Mouse (Mus musculus): Measurements from ENCODE around the gene Tmem234.

Tmem234 gene

DNA sequence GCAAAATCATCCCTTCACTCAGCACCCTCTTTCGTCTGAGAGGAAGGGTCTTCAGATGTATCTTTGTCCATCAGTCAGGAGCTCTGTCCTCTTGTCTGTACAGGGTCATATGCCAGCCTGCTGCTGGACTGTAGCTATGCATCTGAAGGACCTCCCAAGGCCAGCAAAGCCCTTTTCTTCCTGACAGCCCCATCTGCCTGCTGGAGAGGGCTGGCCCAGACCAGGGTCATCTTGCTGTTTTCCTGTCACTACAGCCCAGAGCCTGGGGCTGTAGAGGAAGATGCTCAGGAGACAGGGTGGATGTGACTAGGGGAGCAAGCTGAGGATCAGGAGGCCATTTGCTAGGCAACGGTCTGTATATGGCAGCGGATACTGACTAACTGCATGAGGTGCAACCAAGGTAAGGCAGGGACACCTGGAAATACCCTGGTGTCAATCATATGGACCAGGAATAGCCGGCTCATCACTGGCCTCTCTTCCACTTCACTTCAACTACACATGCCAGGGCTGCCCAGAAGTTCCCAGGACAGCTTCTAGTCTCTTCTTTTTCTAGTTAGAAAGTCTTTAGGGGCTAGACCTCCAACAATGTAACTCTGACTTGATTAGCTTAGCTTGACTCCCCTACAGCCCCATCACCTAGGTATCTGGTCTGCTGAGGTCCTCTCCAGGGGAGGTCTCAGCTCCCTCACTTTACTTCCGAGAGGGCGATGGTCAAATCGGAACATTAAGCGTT is 22.5 kb downstream of the Tmem234 start:
- no peak for DNase-seq

DNA sequence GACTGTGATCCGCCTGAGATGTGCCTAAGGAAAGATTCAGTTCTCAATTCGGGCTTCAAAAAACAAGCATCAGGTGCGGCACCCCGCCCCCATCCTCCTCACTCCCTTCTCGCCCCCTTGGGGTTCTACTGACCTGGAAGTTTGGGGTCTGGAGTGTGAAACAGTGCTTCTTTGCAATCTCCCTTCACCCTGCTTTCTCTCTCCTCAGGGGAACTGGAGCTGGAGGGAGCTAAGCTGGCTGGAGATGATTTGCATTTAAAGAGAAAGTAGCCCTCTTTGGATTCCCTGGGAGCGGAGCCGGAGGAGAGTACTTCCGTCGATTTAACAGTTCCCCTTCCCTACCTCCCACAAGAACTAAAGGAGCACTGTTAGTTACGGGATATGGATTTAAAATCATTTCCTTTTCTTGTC is 23.2 kb downstream of the Tmem234 start, which contains the start of gene Ccdc28b:
TSS of gene Ccdc28b (minus strand) at position 267 of the 411 bp plus-strand sequence.
- DNase-seq = peak; percentile 62 to 64

DNA sequence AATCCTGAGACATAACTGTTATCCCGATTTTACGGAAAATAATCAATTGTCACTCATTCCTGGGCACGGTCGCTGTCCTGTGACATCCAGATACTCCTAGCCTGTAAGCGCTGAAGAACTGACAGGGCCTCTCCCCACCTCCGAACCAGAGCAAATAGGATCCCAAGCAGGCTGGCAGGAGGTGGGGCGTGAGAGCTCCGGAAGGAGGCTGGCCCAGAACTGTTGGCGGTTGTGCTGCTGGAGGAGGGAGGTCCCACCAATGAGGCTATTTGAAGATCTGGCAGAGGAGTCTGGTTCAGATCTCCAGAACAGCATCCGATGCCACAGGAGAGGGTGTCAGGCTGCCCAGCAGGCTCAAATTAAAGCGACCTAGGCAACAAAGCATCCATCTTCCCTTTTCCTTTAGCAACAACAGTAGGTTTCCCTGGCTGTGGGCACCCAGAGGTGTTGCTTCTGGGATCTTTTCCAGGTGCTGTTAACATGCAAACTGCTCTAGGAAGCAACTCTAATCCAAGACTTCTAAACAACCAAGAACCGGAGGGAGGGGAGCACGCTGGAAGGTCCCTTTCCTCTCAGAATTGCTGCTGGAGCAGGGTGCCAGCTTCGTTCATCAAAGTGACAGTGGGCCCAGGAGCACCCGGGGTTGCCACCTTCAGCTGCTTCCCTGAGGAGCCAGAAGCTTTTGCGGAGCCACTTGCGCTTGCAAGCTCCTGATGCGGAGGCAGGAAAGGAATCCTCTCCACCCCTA is 24.0 kb downstream of the Tmem234 start:
- peak; percentile 86 to 93 for DNase-seq

DNA sequence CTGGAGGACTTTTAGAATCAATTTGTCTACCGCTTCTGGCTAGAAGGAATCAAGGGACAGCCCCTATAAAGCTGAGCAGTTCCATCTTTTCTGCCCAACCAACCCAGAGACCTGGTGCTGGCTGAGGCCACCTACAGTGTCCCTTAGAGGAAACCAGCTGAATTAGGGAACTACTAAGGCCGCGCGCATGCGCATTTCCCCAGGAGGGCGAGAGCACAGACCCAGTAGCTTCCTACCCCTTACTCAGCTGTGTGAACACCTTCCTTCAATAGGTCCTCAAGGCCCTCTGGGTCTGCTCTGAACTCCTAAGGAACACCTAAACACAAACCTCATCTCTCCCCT is 24.5 kb downstream of the Tmem234 start:
- DNase-seq = peak; percentile 39 to 68

DNA sequence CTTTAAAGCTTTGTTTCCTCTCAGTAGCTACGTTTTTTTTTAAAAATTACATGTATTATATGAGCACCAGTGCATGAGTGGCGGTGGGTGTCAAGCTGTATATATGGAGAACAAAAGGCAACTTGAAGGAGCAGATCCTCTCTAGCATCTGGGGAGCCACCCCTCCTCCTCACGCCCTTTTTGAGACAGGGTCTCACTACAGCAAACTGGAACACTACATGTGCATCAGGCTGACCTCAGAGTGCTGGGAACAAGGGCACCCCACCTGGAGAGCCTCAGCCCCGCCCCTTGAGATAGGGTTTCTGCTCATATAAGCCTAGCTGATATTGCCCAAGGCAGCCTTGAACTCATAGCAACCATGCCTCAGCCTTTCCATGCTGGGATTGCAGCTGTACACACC is 25.0 kb downstream of the Tmem234 start:
- no peak for DNase-seq

DNA sequence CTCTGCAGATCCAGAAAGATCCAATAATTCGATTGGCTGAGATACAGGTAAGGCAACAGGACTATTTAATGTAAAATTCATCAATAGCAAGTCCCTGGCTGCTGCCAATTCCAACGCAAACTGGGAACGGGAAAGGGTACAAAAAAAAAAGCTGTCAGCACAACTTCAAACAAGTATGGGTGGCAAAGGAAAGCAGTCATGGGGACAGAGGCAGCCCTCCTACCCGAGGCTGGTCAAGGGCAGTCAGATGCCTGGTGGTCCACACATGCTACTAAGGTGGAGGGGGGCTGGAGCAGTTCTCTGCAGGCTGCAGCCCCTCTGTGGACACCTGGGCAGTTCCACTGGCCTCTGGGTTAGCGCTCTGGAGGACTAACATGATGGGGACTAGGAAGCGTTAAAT is 25.6 kb downstream of the Tmem234 start:
- no peak for DNase-seq

DNA sequence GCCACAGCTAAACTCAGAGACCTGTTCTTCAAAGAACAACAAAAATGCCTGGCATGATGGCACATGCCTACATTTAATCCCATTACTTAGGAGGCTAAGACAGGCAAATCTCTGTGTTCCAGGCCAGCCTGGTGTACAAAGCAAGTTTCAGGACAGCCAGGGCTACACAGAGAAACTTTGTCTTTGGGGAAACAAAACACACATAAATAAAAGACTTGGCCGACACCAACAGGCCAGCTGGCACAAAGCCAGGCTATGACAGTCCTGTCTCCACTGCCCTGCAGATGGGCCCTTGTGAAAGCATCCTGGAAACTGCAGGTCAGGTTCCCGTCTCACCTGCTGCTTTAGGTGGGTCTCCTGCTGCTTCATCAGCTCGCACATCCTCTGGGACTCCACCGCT is 30.5 kb downstream of the Tmem234 start:
- peak; percentile 58 to 78 for DNase-seq

DNA sequence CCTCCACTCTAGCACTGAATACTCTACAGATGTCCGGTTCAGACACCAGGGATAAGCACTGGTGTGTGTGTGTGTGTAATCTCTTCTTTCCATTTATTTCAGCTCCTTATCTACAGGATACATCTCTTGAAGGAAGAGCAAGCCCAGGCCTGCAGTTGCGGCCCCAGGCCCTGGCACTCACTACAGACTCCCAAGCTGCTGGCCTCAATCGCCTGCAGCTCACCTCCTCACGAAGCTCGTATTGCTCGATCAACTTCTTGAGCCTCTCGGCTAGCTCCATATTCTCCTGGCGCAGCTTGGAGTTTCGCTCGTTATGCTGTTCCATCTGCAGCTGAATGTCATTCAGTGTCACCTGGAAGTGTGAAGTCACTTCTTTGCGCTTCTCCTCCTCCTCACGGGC is 31.4 kb downstream of the Tmem234 start:
- no peak for DNase-seq

DNA sequence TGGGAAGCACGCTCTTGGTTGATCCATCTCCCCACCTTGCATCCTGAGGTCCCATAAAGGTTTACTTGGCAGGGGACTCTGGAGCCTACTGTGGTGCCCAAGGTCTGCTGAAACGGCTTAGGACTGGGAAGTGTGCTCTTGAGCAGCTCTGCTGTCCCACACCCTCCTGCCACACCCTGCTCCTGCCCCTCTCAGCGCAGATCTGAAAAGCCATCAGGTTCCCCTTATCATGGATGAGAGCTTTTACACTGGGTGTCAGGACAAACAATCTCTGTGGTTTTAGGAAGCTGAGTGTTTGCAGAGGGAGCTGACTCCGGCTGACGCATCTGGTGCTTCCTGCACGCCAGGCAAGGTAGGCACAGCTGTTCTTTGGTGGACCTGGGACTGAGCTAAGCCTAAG is 33.4 kb downstream of the Tmem234 start:
- no peak for DNase-seq

DNA sequence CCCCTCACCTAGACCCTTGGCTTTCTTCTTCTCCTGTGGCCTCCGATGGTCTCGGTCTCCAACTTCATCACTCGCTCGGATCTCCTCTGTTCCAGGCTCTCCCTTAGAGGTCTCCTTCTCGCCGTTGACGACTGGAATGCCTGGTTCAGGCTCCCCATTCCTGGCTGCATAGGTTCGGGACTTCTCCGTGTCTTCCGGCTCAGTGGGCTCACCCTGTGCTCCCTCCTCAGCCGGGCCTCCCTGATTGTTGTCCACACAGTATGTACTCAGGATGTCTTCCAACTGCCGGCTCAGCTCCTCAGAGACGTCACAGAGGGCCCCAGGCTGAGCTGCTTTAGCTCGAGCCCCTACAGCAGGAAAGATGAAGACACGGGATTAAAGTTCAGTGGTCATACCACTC is 38.8 kb downstream of the Tmem234 start:
- DNase-seq = no peak

DNA sequence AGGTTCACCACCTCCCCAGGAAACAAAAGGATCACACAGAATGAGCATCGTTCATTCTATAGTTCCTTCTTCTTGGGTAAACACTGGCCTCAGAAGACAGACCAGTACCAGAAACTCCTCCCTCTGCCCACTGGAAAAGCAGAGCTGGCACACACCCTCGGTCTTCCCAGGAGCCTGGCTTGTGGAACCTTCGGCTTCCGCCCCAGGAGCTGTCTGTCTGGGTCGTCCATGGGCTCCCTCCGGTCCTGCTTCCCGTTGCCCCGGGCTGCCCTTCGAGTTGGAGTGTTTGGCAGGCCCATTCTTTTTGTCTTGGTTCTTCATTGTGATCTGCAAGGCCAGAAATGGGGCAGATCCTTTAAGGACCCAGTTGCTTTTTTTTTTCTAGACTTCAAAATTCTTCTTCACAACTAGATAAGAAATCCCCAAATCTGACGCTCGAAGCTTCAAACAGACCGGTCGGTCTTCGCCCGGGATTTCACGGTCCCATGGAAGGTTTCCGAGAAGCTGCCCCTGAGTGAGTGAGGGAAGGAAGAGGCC is 39.7 kb downstream of the Tmem234 start:
- DNase-seq = peak; percentile 37 to 56

DNA sequence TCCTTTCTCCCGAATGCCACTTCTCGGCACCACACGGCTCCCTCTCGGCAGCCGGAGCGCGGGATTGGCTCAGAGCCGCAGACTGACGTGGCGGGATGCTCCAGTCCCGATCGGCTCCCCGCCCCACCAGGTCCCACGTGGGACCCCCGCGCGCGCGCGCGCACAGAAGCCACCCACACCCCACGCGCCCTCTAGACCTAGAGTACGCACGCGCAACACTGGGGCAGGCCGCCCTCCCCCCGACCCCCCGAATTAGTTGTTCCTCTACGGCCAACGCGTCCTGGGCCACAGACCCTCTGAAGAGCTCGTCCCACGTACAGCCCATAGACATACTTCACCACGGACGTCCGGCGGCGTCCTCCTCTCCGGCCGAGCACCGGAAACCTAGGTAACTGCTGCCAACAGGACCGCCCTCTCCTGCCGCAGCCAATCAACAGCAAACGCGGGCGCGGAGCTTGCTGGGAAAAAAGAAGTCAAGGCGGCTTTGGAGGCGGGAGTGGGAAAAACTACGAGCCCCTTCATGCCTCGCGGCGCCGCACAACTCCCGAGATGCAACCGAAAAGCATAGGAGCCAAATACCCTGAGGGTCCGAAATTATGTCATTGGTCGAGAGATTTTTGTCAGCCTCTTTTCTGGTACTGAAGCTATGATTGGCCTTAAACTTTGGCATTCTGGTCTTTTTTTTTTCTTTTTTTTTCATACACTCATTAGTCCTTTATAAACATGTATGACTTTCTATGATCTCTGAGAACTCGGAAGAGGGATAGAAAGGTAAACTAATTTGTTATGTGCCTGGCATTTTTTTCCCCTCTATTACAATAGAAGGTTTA is 40.4 kb downstream of the Tmem234 start, which contains the start of gene Txlna:
TSS of gene Txlna (minus strand) at position 428 of the 830 bp plus-strand sequence.
- DNase-seq = peak; percentile 98

DNA sequence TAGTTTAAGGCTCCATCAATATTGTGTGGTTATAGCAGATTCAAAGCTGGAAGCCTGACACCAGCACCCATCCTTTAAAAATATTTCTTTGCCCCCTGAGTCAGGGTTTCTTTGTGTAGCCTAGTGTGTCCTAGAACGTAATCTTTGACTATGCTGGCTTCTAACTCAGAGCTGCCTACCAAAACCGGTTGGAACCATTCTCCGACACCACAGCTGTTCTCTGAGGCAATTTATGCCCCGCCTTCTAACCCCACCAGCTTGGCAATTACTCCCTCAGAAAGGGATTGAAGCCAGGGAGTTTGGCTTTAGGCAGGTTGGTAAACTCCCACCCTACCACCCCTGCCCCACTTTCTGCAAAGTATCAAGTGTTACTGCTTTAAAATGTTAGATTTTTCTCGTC is 41.3 kb downstream of the Tmem234 start:
- DNase-seq = peak in 1 of 2 experiments; percentile 24

DNA sequence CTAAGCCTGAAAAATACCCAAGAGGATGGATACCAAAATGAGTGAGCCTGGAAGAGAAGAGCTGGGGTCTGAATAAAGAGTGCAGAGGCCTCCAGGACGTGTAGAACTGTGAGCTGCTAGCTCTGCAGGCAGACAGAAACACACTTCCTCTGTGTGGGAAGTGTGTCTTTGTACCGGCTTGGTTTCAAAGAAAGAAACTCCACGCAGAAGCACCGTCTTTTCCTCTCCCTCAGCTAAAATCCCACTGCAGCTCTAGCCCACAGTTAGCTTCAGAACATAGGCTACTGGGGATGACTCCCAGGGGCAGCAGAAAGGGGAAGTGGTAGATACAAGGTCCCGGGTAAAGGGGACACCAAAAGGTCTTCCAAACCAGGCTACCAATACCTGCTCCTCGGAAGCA is 44.7 kb downstream of the Tmem234 start:
- DNase-seq = no peak

DNA sequence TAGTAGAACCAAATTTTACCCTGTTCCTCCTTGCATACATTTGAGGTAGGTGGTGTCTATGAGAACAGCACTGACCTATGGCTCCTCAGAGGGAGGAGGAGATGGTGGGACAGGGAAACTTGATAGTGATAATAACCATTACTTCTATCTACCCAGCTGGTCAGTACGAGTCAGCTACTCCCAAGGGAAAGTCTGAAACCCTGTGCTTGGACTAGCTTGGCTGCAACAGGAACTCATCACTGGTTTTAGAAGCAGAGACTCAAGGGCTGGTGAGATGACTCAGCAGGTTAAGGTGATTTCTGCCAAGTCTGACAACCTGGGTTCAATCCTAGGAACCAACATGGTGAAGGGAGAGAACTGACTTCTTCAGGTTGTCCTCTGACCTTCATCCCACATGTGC is 48.2 kb downstream of the Tmem234 start:
- no peak for DNase-seq

DNA sequence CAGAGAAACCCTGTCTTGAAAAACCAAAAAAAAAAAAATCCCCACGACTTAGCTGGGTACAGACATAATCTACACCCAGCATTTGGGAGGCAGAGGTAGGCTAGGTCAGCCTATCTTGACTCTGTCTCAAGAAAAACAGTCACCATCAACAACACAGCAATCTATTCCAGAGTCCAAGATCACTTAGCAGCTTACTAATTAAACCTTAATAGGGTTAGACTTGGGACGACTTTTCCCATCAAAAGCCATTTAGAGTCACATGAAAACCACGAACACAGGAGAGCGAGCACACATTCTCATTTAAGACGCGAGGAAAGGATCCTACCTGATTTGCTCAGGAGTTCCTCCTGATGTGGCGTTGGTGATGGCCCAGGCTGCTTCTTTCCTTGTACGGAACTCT is 49.9 kb downstream of the Tmem234 start:
- peak in 1 of 2 experiments; percentile 43 for DNase-seq

DNA sequence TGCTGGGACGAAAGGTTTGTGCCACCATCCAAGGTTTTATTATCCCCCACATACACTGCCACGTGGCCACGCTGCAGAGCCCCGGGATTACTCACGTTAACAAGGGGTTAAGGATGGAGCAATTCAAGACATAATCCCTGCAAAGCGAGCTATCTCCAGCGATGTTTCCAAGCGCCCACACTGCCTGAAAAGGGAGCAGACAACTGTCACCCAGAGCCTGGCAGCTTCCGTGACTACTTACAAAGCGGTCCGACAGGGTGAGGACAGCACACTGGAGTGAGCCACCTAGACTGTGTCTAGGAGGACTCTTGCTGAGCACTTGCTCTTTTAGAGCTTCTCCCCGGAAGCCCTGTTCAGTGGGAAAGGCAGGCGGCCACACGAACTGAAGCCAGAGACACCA is 54.3 kb downstream of the Tmem234 start:
- no peak for DNase-seq

DNA sequence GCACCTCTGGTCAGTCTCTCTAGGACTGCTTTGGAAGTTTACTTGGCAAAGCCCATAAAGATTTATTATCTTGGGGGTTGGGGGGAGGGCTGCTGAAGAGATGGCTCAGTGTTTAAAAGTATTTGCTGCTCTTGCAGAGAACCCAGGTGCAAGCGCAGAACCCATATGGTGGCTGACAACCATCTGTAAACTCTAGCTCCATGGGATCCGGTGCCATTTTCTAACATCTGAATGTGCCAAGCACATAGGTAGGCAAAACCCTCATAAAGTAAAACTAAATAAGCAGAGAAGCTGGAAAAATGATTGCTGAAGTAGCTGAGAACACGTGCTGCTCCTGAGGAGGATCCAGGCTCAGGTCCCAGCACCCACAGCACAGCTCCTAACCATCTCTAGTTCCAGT is 61.1 kb downstream of the Tmem234 start:
- DNase-seq = no peak

DNA sequence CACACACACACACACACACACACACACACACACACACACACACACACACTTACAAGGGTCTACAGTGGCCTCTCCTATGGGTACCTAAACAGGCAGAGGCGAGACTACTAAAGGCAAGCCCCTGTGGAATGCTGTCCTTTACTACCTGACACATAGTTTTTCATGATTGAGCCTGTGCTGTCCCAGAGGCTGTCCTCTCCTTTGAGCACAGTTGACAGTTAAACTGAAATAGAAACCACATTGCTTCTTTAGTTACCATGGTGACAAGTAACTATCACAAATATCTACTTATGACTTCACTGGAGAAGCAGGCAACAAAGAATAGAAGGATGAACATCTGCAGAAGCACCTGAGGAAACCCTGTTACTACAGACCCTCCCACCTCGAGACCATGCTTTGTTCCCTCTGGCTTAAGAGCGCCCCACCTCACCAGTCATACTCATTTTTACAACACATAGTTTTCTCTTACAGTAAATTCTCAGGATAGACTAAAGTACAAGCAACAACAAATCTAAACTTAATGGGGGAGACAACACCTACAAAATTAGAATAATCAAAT is 61.9 kb downstream of the Tmem234 start:
- no peak for DNase-seq

DNA sequence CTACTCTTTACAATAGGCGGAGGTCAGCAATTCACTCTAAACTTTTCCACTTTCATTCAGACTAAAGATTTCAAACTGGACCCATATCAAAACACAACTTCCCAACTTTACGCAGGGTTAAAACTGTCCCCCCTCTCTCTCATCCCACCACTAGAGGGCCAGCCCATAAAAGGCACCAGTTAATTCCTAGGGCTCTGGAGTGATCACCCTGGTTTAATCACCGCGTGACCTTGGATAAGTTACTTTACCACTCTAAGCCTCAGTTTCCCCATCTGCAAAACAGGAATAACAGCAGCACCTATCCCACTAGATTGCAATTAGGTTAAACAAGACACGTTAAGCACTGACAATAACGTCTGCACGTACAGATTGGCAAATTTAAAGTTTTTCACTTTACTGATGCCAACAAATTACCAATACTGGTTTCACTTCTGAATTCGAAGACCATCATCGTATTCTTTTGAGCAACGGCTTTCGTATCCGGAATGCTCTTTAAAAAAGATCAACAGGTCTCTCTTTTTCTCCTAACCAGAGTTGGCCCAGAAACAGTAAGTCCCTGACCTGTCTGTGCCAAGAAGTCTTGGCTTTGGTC is 71.1 kb downstream of the Tmem234 start:
- DNase-seq = peak; percentile 64 to 78

DNA sequence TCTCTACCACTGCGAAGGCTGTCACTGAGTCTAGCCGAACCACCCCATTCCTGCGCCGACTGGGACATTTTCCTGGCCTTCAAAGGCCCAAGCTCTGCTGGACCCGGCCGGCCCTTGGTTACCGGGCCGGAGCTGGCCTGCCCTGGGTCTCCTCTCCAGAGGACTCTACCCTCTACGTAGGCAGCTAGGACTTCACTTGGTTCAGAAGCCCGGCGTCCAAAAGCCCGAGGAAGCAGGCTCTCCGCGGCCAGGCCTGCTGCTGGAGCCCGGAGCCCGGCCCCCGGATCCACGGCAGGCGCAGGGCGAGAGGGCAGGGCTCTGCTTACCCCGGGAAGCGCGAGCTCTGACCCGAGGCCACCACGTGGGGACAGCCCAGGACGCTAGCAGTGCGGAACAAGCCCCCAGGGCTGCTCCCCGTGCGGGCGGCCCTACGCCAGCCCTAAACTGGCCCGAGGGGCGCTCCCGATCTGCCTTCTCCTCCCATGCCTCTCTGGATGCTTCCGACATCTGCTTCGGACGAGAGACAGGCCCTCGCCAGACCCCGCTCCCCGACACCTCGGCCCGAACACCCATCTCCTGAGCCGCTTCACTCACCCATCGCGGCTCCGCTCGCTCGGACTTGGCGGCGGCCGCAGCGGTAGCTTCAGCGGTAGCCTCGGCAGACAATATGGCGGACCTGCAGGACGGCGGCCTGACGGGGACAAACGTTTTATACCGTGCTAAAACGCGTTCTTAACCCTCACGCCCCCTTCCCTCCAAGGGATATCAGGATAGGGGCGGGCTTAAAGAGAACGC is 71.8 kb downstream of the Tmem234 start, which contains the start of gene Kpna6:
TSS of gene Kpna6 (minus strand) at position 685 of the 795 bp plus-strand sequence.
- peak; percentile 93 to 95 for DNase-seq

Measured in kidney, postnatal 36 days (tissue).